Mouse (Mus musculus) brain, adult 2 months (tissue): ENCODE data around the gene Thrsp.
A peak's percentile ranks its signal among the peaks of the same experiment; 100 is the strongest.

Experiments used
- DNase-seq: peaks from one replicate; pipeline ENCODE4 v3.0.0; 2011; ENCODE audit warnings: low read depth, low spot score

Thrsp gene

GRCm38 (mm10) chr7:97418717-97419116, 1.2 kb upstream of the Thrsp start:
- DNase-seq = no peak

- no peak for DNase-seq
Observed at GRCm38 (mm10) chr7:97416473-97416872, 1.1 kb downstream of the Thrsp start.

- DNase-seq = no peak
Observed at GRCm38 (mm10) chr7:97414915-97415687, 2.4 kb downstream of the Thrsp start.

GRCm38 (mm10) chr7:97414426-97414825, 3.1 kb downstream of the Thrsp start:
- DNase-seq = no peak

GRCm38 (mm10) chr7:97413981-97414380, 3.5 kb downstream of the Thrsp start:
- DNase-seq = no peak

- no peak for DNase-seq
Observed at GRCm38 (mm10) chr7:97411575-97411974, 6.0 kb downstream of the Thrsp start.

GRCm38 (mm10) chr7:97411106-97411505, 6.4 kb downstream of the Thrsp start:
- DNase-seq = no peak

GRCm38 (mm10) chr7:97407145-97407544, 10.4 kb downstream of the Thrsp start:
- DNase-seq = no peak

- peak; percentile 96 for DNase-seq
Observed at GRCm38 (mm10) chr7:97399960-97400715, 17.4 kb downstream of the Thrsp start, which contains the start of gene Ndufc2. Gene Ndufc2 (plus strand): TSS chr7:97400003.

- no peak for DNase-seq
Observed at GRCm38 (mm10) chr7:97398943-97399342, 18.6 kb downstream of the Thrsp start.

- no peak for DNase-seq
Observed at GRCm38 (mm10) chr7:97394375-97394774, 23.2 kb downstream of the Thrsp start.

- DNase-seq = no peak
Observed at GRCm38 (mm10) chr7:97392079-97392445, 25.5 kb downstream of the Thrsp start.

GRCm38 (mm10) chr7:97391293-97392078, 26.0 kb downstream of the Thrsp start:
- no peak for DNase-seq

- no peak for DNase-seq
Observed at GRCm38 (mm10) chr7:97388541-97388940, 29.0 kb downstream of the Thrsp start.

- no peak for DNase-seq
Observed at GRCm38 (mm10) chr7:97387561-97388147, 29.9 kb downstream of the Thrsp start.

- peak; percentile 99 for DNase-seq
Observed at GRCm38 (mm10) chr7:97386806-97387370, 30.6 kb downstream of the Thrsp start.

- DNase-seq = peak; percentile 67
Observed at GRCm38 (mm10) chr7:97386106-97386805, 31.3 kb downstream of the Thrsp start.

- DNase-seq = no peak
Observed at GRCm38 (mm10) chr7:97383496-97384132, 33.9 kb downstream of the Thrsp start.

GRCm38 (mm10) chr7:97382661-97383060, 34.9 kb downstream of the Thrsp start:
- DNase-seq = no peak

GRCm38 (mm10) chr7:97380500-97381123, 36.9 kb downstream of the Thrsp start:
- DNase-seq = peak; percentile 26
